Mouse (Mus musculus): Measurements from ENCODE around the gene Patj. TPM values are rescaled to one million over a fixed set of nuclear protein-coding genes. Genes with fewer than 3 reads are reported as not detected.

Gene Patj
- polyA plus RNA-seq, 1 experiment from 2014 or later = 28.4 TPM

- H3K9ac ChIP-seq = no peak overlapping the region
- peaks cover 16% of the 10 kb centered on the region for H3K36me3 ChIP-seq (ENCODE audit: insufficient read depth)
- H3K27me3 ChIP-seq (ENCODE audit: insufficient read depth, low read length) = no peaks in the 10 kb centered on the region
- no peak overlapping the region for H3K4me2 ChIP-seq
- no peak for TF ChIP-seq CTCF (IDR thresholded peaks at IDR 0.05; ENCODE audit: low read depth)
- WGBS = 54% methylated on average over 8 of the region's 8 CpGs
- ATAC-seq (ENCODE audit: insufficient read depth) = peak; percentile 31; the same call in 1 of the 2 replicates
- no peaks in the 10 kb centered on the region for H3K9me3 ChIP-seq (ENCODE audit: low read depth, low read length)
- no peak overlapping the region for H3K4me3 ChIP-seq (ENCODE audit: low read depth, low read length)
- H3K27ac ChIP-seq (ENCODE audit: low read depth) = no peak overlapping the region
- peak; percentile 40 for DNase-seq
- no peaks in the 10 kb centered on the region for H3K4me1 ChIP-seq (ENCODE audit: insufficient read depth)
Observed at GRCm38 (mm10) chr4:98428371-98428770, 32.8 kb downstream of the Patj start.

GRCm38 (mm10) chr4:98435641-98436457 is 40.3 kb downstream of the Patj start:
- ATAC-seq (ENCODE audit: insufficient read depth) = no peak
- H3K27me3 ChIP-seq (ENCODE audit: insufficient read depth, low read length) = no peaks in the 10 kb centered on the region

GRCm38 (mm10) chr4:98436664-98437363 is 41.2 kb downstream of the Patj start:
- WGBS = 61% methylated on average over 12 of the region's 12 CpGs
- H3K4me2 ChIP-seq = no peak overlapping the region

More at GRCm38 (mm10) chr4:98435641-98436457, 40.3 kb downstream of the Patj start:
- TF ChIP-seq CTCF (IDR thresholded peaks at IDR 0.05; ENCODE audit: low read depth) = no peak
- no peak overlapping the region for H3K27ac ChIP-seq (ENCODE audit: low read depth)
- 79% methylated on average over 10 of the region's 10 CpGs for WGBS
- H3K36me3 ChIP-seq (ENCODE audit: insufficient read depth) = peaks cover 13% of the 10 kb centered on the region
- H3K9ac ChIP-seq = no peak overlapping the region
- no peak overlapping the region for H3K4me2 ChIP-seq
- H3K9me3 ChIP-seq (ENCODE audit: low read depth, low read length) = no peaks in the 10 kb centered on the region
- no peak overlapping the region for H3K4me3 ChIP-seq (ENCODE audit: low read depth, low read length)
- H3K4me1 ChIP-seq (ENCODE audit: insufficient read depth) = no peaks in the 10 kb centered on the region
- no peak for DNase-seq

GRCm38 (mm10) chr4:98439261-98440005 is 43.8 kb downstream of the Patj start:
- Histone ChIP-seq H3K4me2 (no peak overlapping the region), H3K9ac (no peak overlapping the region), H3K9me3 (ENCODE audit: low read depth, low read length) (no peaks in the 10 kb centered on the region), H3K4me3 (ENCODE audit: low read depth, low read length) (no peak overlapping the region), H3K27ac (ENCODE audit: low read depth) (no peak overlapping the region), H3K27me3 (ENCODE audit: insufficient read depth, low read length) (no peaks in the 10 kb centered on the region), H3K4me1 (ENCODE audit: insufficient read depth) (no peaks in the 10 kb centered on the region), H3K36me3 (ENCODE audit: insufficient read depth) (peaks cover 9% of the 10 kb centered on the region; the same call in 1 of the 2 replicates)
- TF ChIP-seq CTCF (IDR thresholded peaks at IDR 0.05; ENCODE audit: low read depth) = no peak
- ATAC-seq (ENCODE audit: insufficient read depth) = no peak
- WGBS = 85% methylated on average over 8 of the region's 8 CpGs
- no peak for DNase-seq

More at GRCm38 (mm10) chr4:98436664-98437363, 41.2 kb downstream of the Patj start:
- no peaks in the 10 kb centered on the region for H3K4me1 ChIP-seq (ENCODE audit: insufficient read depth)
- H3K27ac ChIP-seq (ENCODE audit: low read depth) = no peak overlapping the region
- TF ChIP-seq CTCF (IDR thresholded peaks at IDR 0.05; ENCODE audit: low read depth) = no peak
- H3K4me3 ChIP-seq (ENCODE audit: low read depth, low read length) = no peak overlapping the region
- H3K36me3 ChIP-seq (ENCODE audit: insufficient read depth) = peaks cover 9% of the 10 kb centered on the region
- H3K9ac ChIP-seq = no peak overlapping the region
- H3K9me3 ChIP-seq (ENCODE audit: low read depth, low read length) = no peaks in the 10 kb centered on the region
- H3K27me3 ChIP-seq (ENCODE audit: insufficient read depth, low read length) = no peaks in the 10 kb centered on the region
- DNase-seq = no peak
- no peak for ATAC-seq (ENCODE audit: insufficient read depth)

- TF ChIP-seq CTCF (IDR thresholded peaks at IDR 0.05; ENCODE audit: low read depth) = no peak
- Histone ChIP-seq H3K9me3 (ENCODE audit: low read depth, low read length) (no peaks in the 10 kb centered on the region), H3K36me3 (ENCODE audit: insufficient read depth) (peaks cover 9% of the 10 kb centered on the region; the same call in 1 of the 2 replicates), H3K27me3 (ENCODE audit: insufficient read depth, low read length) (no peaks in the 10 kb centered on the region), H3K9ac (no peak overlapping the region), H3K27ac (ENCODE audit: low read depth) (no peak overlapping the region), H3K4me2 (no peak overlapping the region), H3K4me1 (ENCODE audit: insufficient read depth) (no peaks in the 10 kb centered on the region), H3K4me3 (ENCODE audit: low read depth, low read length) (no peak overlapping the region)
- ATAC-seq (ENCODE audit: insufficient read depth) (no peak), DNase-seq (no peak)
- 56% methylated on average over 3 of the region's 3 CpGs for WGBS
Observed at GRCm38 (mm10) chr4:98441248-98441647, 45.7 kb downstream of the Patj start.

GRCm38 (mm10) chr4:98444437-98445139 is 49.0 kb downstream of the Patj start:
- TF ChIP-seq CTCF (IDR thresholded peaks at IDR 0.05; ENCODE audit: low read depth) = peak; percentile 69
- 86% methylated on average over 10 of the region's 10 CpGs for WGBS
- no peak overlapping the region for H3K9ac ChIP-seq
- ATAC-seq (ENCODE audit: insufficient read depth) = peak; percentile 75
- no peak overlapping the region for H3K27ac ChIP-seq (ENCODE audit: low read depth)
- no peak overlapping the region for H3K4me3 ChIP-seq (ENCODE audit: low read depth, low read length)
- peak; percentile 85 for DNase-seq
- no peak overlapping the region for H3K4me2 ChIP-seq
- H3K36me3 ChIP-seq (ENCODE audit: insufficient read depth) = peaks cover 2% of the 10 kb centered on the region; the same call in 1 of the 2 replicates
- no peaks in the 10 kb centered on the region for H3K9me3 ChIP-seq (ENCODE audit: low read depth, low read length)
- H3K27me3 ChIP-seq (ENCODE audit: insufficient read depth, low read length) = no peaks in the 10 kb centered on the region
- no peaks in the 10 kb centered on the region for H3K4me1 ChIP-seq (ENCODE audit: insufficient read depth)

Measured in lung, embryonic 14.5 days (tissue).